Mouse (Mus musculus) MEL (cell line): ENCODE data around the gene Dnah17.

Source experiments
- CTCF ChIP-seq, 3 experiments: IDR thresholded peaks in 2 of 3; conservative IDR thresholded peaks in 1 of 3; 2 replicates each; pipeline ENCODE4 v1.5.1; 2011 to 2012; ENCODE audit warnings: low read length in 3 of 3, low read depth in 2 of 3, mild to moderate bottlenecking in 2 of 3, improper control_type of control experiment in 1 of 3, inconsistent platforms in 1 of 3, mixed read lengths in 1 of 3, moderate library complexity in 1 of 3; ENCODE audit not compliant: control insufficient read depth in 1 of 3, insufficient read depth in 1 of 3, poor library complexity in 1 of 3, severe bottlenecking in 1 of 3
- E2F4 ChIP-seq: IDR thresholded peaks from 2 replicates; pipeline ENCODE4 v1.6.1; 2011; ENCODE audit warnings: low read depth, low read length, improper control_type of control experiment, borderline replicate concordance
- ELF1 ChIP-seq: IDR thresholded peaks from 2 replicates; pipeline ENCODE4 v1.6.1; 2014; ENCODE audit warnings: low read depth, mild to moderate bottlenecking, inconsistent platforms, low read length, improper control_type of control experiment, moderate library complexity
- GABPA ChIP-seq: IDR thresholded peaks from 2 replicates; pipeline ENCODE4 v1.6.1; 2012; ENCODE audit warnings: low read depth, mild to moderate bottlenecking, inconsistent platforms, low read length, improper control_type of control experiment, moderate library complexity
- GATA1 ChIP-seq: IDR thresholded peaks from 2 replicates; pipeline ENCODE4 v1.6.1; 2011; ENCODE audit warnings: low read depth, low read length, improper control_type of control experiment
- MAX ChIP-seq: IDR thresholded peaks from 2 replicates; pipeline ENCODE4 v1.6.1; 2011; ENCODE audit warnings: low read length, improper control_type of control experiment
- POLR2A ChIP-seq, 2 experiments: IDR thresholded peaks; 2 replicates each; pipeline ENCODE4 v1.6.1; 2011 to 2012; ENCODE audit warnings: low read length in 2 of 2, mild to moderate bottlenecking in 2 of 2, control low read depth in 1 of 2, improper control_type of control experiment in 1 of 2, low read depth in 1 of 2, moderate library complexity in 1 of 2; ENCODE audit not compliant: control insufficient read depth in 1 of 2, insufficient read depth in 1 of 2, poor library complexity in 1 of 2
- TCF12 ChIP-seq: IDR thresholded peaks from 2 replicates; pipeline ENCODE4 v1.6.1; 2014; ENCODE audit warnings: low read depth, mild to moderate bottlenecking, inconsistent platforms, low read length, improper control_type of control experiment, moderate library complexity
- UBTF ChIP-seq: IDR thresholded peaks from 2 replicates; pipeline ENCODE4 v1.6.1; 2012; ENCODE audit warnings: low read depth, mild to moderate bottlenecking, inconsistent platforms, low read length, improper control_type of control experiment, moderate library complexity, borderline replicate concordance; ENCODE audit not compliant: insufficient read depth

GRCm38 (mm10) chr11:118084266-118084665 is 46.2 kb downstream of the Dnah17 start:
- TF ChIP-seq CTCF (IDR thresholded peaks at IDR 0.05 in 2 of 3, conservative IDR thresholded peaks at IDR 0.05 in 1 of 3; ENCODE audit: control insufficient read depth in 1 of 3, insufficient read depth in 1 of 3, low read depth in 2 of 3, low read length in 3 of 3, poor library complexity in 1 of 3, severe bottlenecking in 1 of 3) (no peak), POLR2A (IDR thresholded peaks at IDR 0.05; ENCODE audit: control insufficient read depth in 1 of 2, insufficient read depth in 1 of 2, low read depth in 1 of 2, low read length in 2 of 2, poor library complexity in 1 of 2) (no peak), MAX (no peak), E2F4 (no peak), ELF1 (no peak), TCF12 (no peak), UBTF (no peak), GABPA (no peak), GATA1 (no peak)
